In genomic region chr11:75735462-75736252, GRCm38 (mm10) we compare ENCODE assay signal across 8 mouse cellular contexts. TPM values are rescaled to one million over a fixed set of nuclear protein-coding genes. Genes with fewer than 3 reads are reported as not detected.
DNase-seq lines count a peak whose midpoint lies in the region; ATAC-seq and TF ChIP-seq lines count a peak whose summit lies in the region.

No protein-coding gene starts in this region.

- ATAC-seq in kidney, postnatal 0 days (replicated peaks; ENCODE audit: low FRiP score, low read depth), result no peak
- no peak for ATAC-seq in forebrain, embryonic 11.5 days (replicated peaks; ENCODE audit: low FRiP score)
- no peak for ATAC-seq in neural tube, embryonic 12.5 days (ENCODE audit: low FRiP score, low read depth)
- ATAC-seq in CD4-positive, CD25-positive, alpha-beta regulatory T cell, adult 4 months, result no peak

- peaks cover 16% of the 10 kb centered on the region for H3K4me1 ChIP-seq in kidney, postnatal 0 days (replicated peaks; ENCODE audit: insufficient read depth, low read length)
- peaks cover 10% of the 10 kb centered on the region; the same call in 1 of the 2 replicates for H3K4me1 ChIP-seq in forebrain, embryonic 11.5 days (replicated peaks; ENCODE audit: control insufficient read depth, insufficient read depth, low read length)
- H3K4me1 ChIP-seq in limb, embryonic 10.5 days, result peaks cover 28% of the 10 kb centered on the region
- peaks cover 25% of the 10 kb centered on the region for H3K4me1 ChIP-seq in neural tube, embryonic 12.5 days

- H3K27me3 ChIP-seq in kidney, postnatal 0 days (ENCODE audit: insufficient read depth, low read length), result no peaks in the 10 kb centered on the region
- no peaks in the 10 kb centered on the region for H3K27me3 ChIP-seq in forebrain, embryonic 11.5 days (ENCODE audit: control insufficient read depth, insufficient read depth, low read length)
- 0 out of 2 replicates have a peak, but pooled peaks cover 8% of the 10 kb centered on the region for H3K27me3 ChIP-seq in limb, embryonic 10.5 days (ENCODE audit: low read depth, poor library complexity, severe bottlenecking)
- H3K27me3 ChIP-seq in neural tube, embryonic 12.5 days (replicated peaks), result no peaks in the 10 kb centered on the region

- no peak overlapping the region for H3K27ac ChIP-seq in kidney, postnatal 0 days
- no peak overlapping the region for H3K27ac ChIP-seq in forebrain, embryonic 11.5 days (ENCODE audit: low read depth, low read length)
- no peak overlapping the region for H3K27ac ChIP-seq in limb, embryonic 10.5 days
- no peak overlapping the region for H3K27ac ChIP-seq in neural tube, embryonic 12.5 days

- H3K9me3 ChIP-seq in kidney, postnatal 0 days (replicated peaks; ENCODE audit: low read length), result no peaks in the 10 kb centered on the region
- no peaks in the 10 kb centered on the region for H3K9me3 ChIP-seq in forebrain, embryonic 11.5 days (ENCODE audit: control insufficient read depth, low read length)
- no peaks in the 10 kb centered on the region for H3K9me3 ChIP-seq in limb, embryonic 10.5 days (replicated peaks)
- H3K9me3 ChIP-seq in neural tube, embryonic 12.5 days, result no peaks in the 10 kb centered on the region

- H3K9ac ChIP-seq in kidney, postnatal 0 days (ENCODE audit: low read depth, low read length), result 0 out of 2 replicates have a peak overlapping the region, but pooled peaks have one; percentile 24
- no peak overlapping the region for H3K9ac ChIP-seq in forebrain, embryonic 11.5 days (ENCODE audit: low read length)
- H3K9ac ChIP-seq in neural tube, embryonic 12.5 days, result 0 out of 2 replicates have a peak overlapping the region, but pooled peaks have one; percentile 33

- H3K4me3 ChIP-seq in kidney, postnatal 0 days (replicated peaks; ENCODE audit: low read depth, low read length), result peak overlapping the region; percentile 95; the same call in 1 of the 2 replicates
- H3K4me3 ChIP-seq in forebrain, embryonic 11.5 days (ENCODE audit: low read depth, low read length), result peak overlapping the region; percentile 95
- peak overlapping the region; percentile 98; the same call in 1 of the 2 replicates for H3K4me3 ChIP-seq in limb, embryonic 10.5 days
- H3K4me3 ChIP-seq in neural tube, embryonic 12.5 days, result no peak overlapping the region

- H3K4me2 ChIP-seq in kidney, postnatal 0 days (ENCODE audit: low read length), result peak overlapping the region; percentile 80
- peak overlapping the region; percentile 91; the same call in 1 of the 2 replicates for H3K4me2 ChIP-seq in forebrain, embryonic 11.5 days (ENCODE audit: low read depth, low read length, severe bottlenecking)
- H3K4me2 ChIP-seq in neural tube, embryonic 12.5 days (replicated peaks), result peak overlapping the region; percentile 74

- H3K36me3 ChIP-seq in kidney, postnatal 0 days (ENCODE audit: insufficient read depth, low read length), result no peaks in the 10 kb centered on the region
- no peaks in the 10 kb centered on the region for H3K36me3 ChIP-seq in forebrain, embryonic 11.5 days (ENCODE audit: control insufficient read depth, insufficient read depth, low read length)
- H3K36me3 ChIP-seq in limb, embryonic 10.5 days, result peaks cover 46% of the 10 kb centered on the region
- peaks cover 12% of the 10 kb centered on the region for H3K36me3 ChIP-seq in neural tube, embryonic 12.5 days

- no peak for DNase-seq in kidney, postnatal 0 days (ENCODE audit: low spot score)
- no peak for DNase-seq in kidney, postnatal 25 days
- no peak for DNase-seq in forebrain, embryonic 11.5 days (ENCODE audit: low spot score)
- no peak for DNase-seq in limb, embryonic 10.5 days (ENCODE audit: low spot score)
- DNase-seq in left cerebral cortex, adult 11 months (ENCODE audit: low spot score), result no peak
- no peak for DNase-seq in gastrocnemius, postnatal 36 days

- TF ChIP-seq CTCF in kidney, postnatal 0 days (IDR thresholded peaks at IDR 0.05; ENCODE audit: low read depth), result no peak

- intact Hi-C loops in gastrocnemius, postnatal 36 days (cut with DNase I), result no loop called here

- 65% methylated on average over 5 of the region's 5 CpGs for WGBS in kidney, postnatal 0 days
- WGBS in forebrain, embryonic 11.5 days, result 85% methylated on average over 5 of the region's 5 CpGs
- WGBS in limb, embryonic 10.5 days, result 89% methylated on average over 5 of the region's 5 CpGs
- 81% methylated on average over 5 of the region's 5 CpGs for WGBS in neural tube, embryonic 12.5 days

RNA-seq across cellular contexts. Expression of gene Ywhae, which starts 3.0 kb away (rescaled TPM):
- 707 and 805 TPM in 2 replicates for polyA plus RNA-seq in kidney, postnatal 0 days (2015; fragmentation: Nextera tagmentation; extraction: Ambion mirVana)
- polyA plus RNA-seq in forebrain, embryonic 11.5 days (2014; fragmentation: Nextera tagmentation; extraction: Ambion mirVana), result 1,460 and 1,571 TPM in 2 replicates
- 1,115 and 1,137 TPM in 2 replicates for polyA plus RNA-seq in limb, embryonic 10.5 days (2016; fragmentation: Nextera tagmentation; extraction: Ambion mirVana)
- 1,355 and 1,381 TPM in 2 replicates for polyA plus RNA-seq in neural tube, embryonic 12.5 days (2016; fragmentation: Nextera tagmentation; extraction: Ambion mirVana)
- 100 to 1,000 TPM; 395 to 413 TPM for polyA plus RNA-seq in CD4-positive, CD25-positive, alpha-beta regulatory T cell, adult 4 months (2017; shearing (Covaris generic))
- 100 to 1,000 TPM; 524 to 527 TPM for total RNA-seq in gastrocnemius, postnatal 36 days (2021)

RNA-seq across cellular contexts. Expression of gene Crk, which starts 56.6 kb away (rescaled TPM):
- polyA plus RNA-seq in kidney, postnatal 0 days (2015; fragmentation: Nextera tagmentation; extraction: Ambion mirVana), result 106 and 112 TPM in 2 replicates
- polyA plus RNA-seq in forebrain, embryonic 11.5 days (2014; fragmentation: Nextera tagmentation; extraction: Ambion mirVana), result 140 and 143 TPM in 2 replicates
- polyA plus RNA-seq in limb, embryonic 10.5 days (2016; fragmentation: Nextera tagmentation; extraction: Ambion mirVana), result 105 and 123 TPM in 2 replicates
- 127 and 137 TPM in 2 replicates for polyA plus RNA-seq in neural tube, embryonic 12.5 days (2016; fragmentation: Nextera tagmentation; extraction: Ambion mirVana)
- 10 to 100 TPM; 10.4 to 15.3 TPM for polyA plus RNA-seq in CD4-positive, CD25-positive, alpha-beta regulatory T cell, adult 4 months (2017; shearing (Covaris generic))
- 10 to 100 TPM; 38.5 to 44.0 TPM for total RNA-seq in gastrocnemius, postnatal 36 days (2021)
